Mouse (Mus musculus): ENCODE measurements around the gene Zan. TPM values are rescaled to one million over a fixed set of nuclear protein-coding genes. Genes with fewer than 3 reads are reported as not detected.

Zan gene
- polyA plus RNA-seq, 1 experiment: 0.01 TPM

DNA sequence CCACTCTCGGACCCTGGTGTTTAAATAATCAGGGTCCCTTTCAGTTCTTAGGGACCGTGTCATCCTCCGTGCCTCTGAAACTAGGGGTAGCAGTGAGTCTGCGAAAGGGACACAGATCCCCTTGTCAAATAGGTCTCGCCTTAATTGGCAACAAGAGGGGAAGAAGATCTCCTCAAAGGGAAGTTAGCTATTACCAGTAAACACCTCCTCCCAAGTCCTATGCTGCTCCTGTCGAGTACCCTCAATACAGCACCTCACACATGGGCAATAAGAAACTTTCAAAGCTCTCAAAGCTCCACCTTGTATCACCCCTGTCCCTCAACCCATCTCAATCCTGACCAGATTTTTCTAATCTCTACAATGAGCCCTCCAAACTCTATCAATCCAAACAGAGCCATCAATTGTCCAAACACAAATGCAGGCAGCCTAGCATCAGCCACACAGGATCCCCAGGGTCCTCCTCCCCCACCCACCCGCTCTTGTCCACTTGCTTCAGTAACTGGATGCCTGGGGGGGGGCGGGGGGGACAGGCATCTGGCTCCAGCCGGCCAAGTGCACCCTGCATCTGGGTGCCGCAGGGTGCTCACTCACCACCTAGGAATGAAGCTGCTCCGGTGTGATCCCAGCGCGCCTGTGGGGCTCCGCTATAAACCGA is 143.9 kb downstream of the Zan start:
- Histone ChIP-seq H3K36me3 (ENCODE audit: control insufficient read depth, insufficient read depth) (no peaks in the 10 kb centered on the region), H3K79me3 (ENCODE audit: low read depth) (no peaks in the 10 kb centered on the region), H3K27me3 (ENCODE audit: control insufficient read depth, insufficient read depth, insufficient read length) (no peaks in the 10 kb centered on the region), H3ac (ENCODE audit: control insufficient read depth, insufficient read length, low read depth) (peak overlapping the region; percentile 31), H3K79me2 (ENCODE audit: control insufficient read depth, insufficient read depth) (no peaks in the 10 kb centered on the region), H3K4me3 (ENCODE audit: insufficient read depth, poor library complexity, severe bottlenecking) (peak overlapping the region; percentile 56)
- no peak for TF ChIP-seq MYOD1 (IDR thresholded peaks at IDR 0.05; ENCODE audit: control insufficient read depth, insufficient read length, low read depth)
- no peak for TF ChIP-seq MYOG (IDR thresholded peaks at IDR 0.05; ENCODE audit: control insufficient read depth, extremely low read depth, insufficient read length)
- TF ChIP-seq FOSL1 (IDR thresholded peaks at IDR 0.05; ENCODE audit: insufficient read depth, low read length, poor library complexity, severe bottlenecking): no peak
- no peak for TF ChIP-seq USF1 (IDR thresholded peaks at IDR 0.05; ENCODE audit: low read depth)
- no peak for TF ChIP-seq CTCF (IDR thresholded peaks at IDR 0.05; ENCODE audit: control insufficient read depth, insufficient read depth, insufficient read length)
- TF ChIP-seq CEBPB (IDR thresholded peaks at IDR 0.05; ENCODE audit: low read depth): no peak
- TF ChIP-seq MAX (IDR thresholded peaks at IDR 0.05): no peak

DNA sequence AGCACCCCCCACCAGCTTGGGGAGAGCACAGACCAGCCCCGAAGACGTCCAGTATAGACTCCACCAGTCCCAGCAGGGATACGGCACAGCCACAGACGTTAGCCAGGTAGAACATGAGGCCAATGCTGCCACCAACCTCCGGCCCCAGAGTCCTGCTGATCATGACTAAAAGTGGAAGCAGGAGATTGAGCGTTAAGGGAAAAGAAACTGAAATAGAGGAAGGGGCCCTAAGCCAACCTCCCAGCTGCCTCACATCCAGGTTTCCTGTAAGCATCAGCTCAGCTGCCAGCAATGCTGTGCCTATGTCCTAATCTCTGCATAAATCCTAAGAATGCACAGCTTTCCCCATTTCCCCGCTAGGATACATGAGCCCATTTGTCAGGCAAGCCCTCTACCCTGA is 146.0 kb downstream of the Zan start:
- Histone ChIP-seq H3K79me2 (ENCODE audit: control insufficient read depth, insufficient read depth) (no peaks in the 10 kb centered on the region), H3K79me3 (ENCODE audit: low read depth) (no peaks in the 10 kb centered on the region), H3ac (ENCODE audit: control insufficient read depth, insufficient read length, low read depth) (no peak overlapping the region), H3K36me3 (ENCODE audit: control insufficient read depth, insufficient read depth) (no peaks in the 10 kb centered on the region), H3K4me3 (ENCODE audit: insufficient read depth, poor library complexity, severe bottlenecking) (no peak overlapping the region), H3K27me3 (ENCODE audit: control insufficient read depth, insufficient read depth, insufficient read length) (no peaks in the 10 kb centered on the region)
- TF ChIP-seq FOSL1 (IDR thresholded peaks at IDR 0.05; ENCODE audit: insufficient read depth, low read length, poor library complexity, severe bottlenecking) (no peak), USF1 (IDR thresholded peaks at IDR 0.05; ENCODE audit: low read depth) (no peak), CEBPB (IDR thresholded peaks at IDR 0.05; ENCODE audit: low read depth) (no peak), MYOD1 (IDR thresholded peaks at IDR 0.05; ENCODE audit: control insufficient read depth, insufficient read length, low read depth) (no peak), CTCF (IDR thresholded peaks at IDR 0.05; ENCODE audit: control insufficient read depth, insufficient read depth, insufficient read length) (no peak), MYOG (IDR thresholded peaks at IDR 0.05; ENCODE audit: control insufficient read depth, extremely low read depth, insufficient read length) (no peak), MAX (IDR thresholded peaks at IDR 0.05) (no peak)

Other genes starting within 250 kb of the Zan start
- gene Ache, start 189.5 kb downstream of the Zan start, polyA plus RNA-seq (2012; fragmentation: generic; extraction: Trizol): 0.06 TPM
- gene Ufsp1, start 182.4 kb downstream of the Zan start, polyA plus RNA-seq (2012; fragmentation: generic; extraction: Trizol): 10.6 TPM
- 130 TPM for gene Srrt, start 169.4 kb downstream of the Zan start, polyA plus RNA-seq (2012; fragmentation: generic; extraction: Trizol)
- gene Trip6, start 162.7 kb downstream of the Zan start, polyA plus RNA-seq (2012; fragmentation: generic; extraction: Trizol): 80.0 TPM
- gene Slc12a9, start 143.5 kb downstream of the Zan start, polyA plus RNA-seq (2012; fragmentation: generic; extraction: Trizol): 7.3 TPM
- gene Ephb4, start 127.0 kb downstream of the Zan start, polyA plus RNA-seq (2012; fragmentation: generic; extraction: Trizol): 25.2 TPM
- gene Pop7, start 25.5 kb upstream of the Zan start, polyA plus RNA-seq (2012; fragmentation: generic; extraction: Trizol): 63.5 TPM
- gene Gigyf1, start 41.5 kb upstream of the Zan start, polyA plus RNA-seq (2012; fragmentation: generic; extraction: Trizol): 6.9 TPM
- gene Epo, start 56.2 kb upstream of the Zan start, polyA plus RNA-seq (2012; fragmentation: generic; extraction: Trizol): not detected
- 672 TPM for gene Gnb2, start 56.4 kb upstream of the Zan start, polyA plus RNA-seq (2012; fragmentation: generic; extraction: Trizol)
- not detected for gene Actl6b, start 76.5 kb upstream of the Zan start, polyA plus RNA-seq (2012; fragmentation: generic; extraction: Trizol)
- 0.14 TPM for gene Tfr2, start 92.8 kb upstream of the Zan start, polyA plus RNA-seq (2012; fragmentation: generic; extraction: Trizol)
- 28.6 TPM for gene Mospd3, start 124.0 kb upstream of the Zan start, polyA plus RNA-seq (2012; fragmentation: generic; extraction: Trizol)
- gene Pcolce, start 136.7 kb upstream of the Zan start, polyA plus RNA-seq (2012; fragmentation: generic; extraction: Trizol): 651 TPM
- gene Fbxo24, start 151.9 kb upstream of the Zan start, polyA plus RNA-seq (2012; fragmentation: generic; extraction: Trizol): 0.29 TPM
- gene Lrch4, start 152.1 kb upstream of the Zan start, polyA plus RNA-seq (2012; fragmentation: generic; extraction: Trizol): 27.5 TPM
- gene Gm20605, start 152.1 kb upstream of the Zan start, polyA plus RNA-seq (2012; fragmentation: generic; extraction: Trizol): 5.0 TPM
- 4.4 TPM for gene Sap25, start 164.3 kb upstream of the Zan start, polyA plus RNA-seq (2012; fragmentation: generic; extraction: Trizol)
- 0.05 TPM for gene Irs3, start 168.7 kb upstream of the Zan start, polyA plus RNA-seq (2012; fragmentation: generic; extraction: Trizol)
- 15.6 TPM for gene Agfg2, start 207.7 kb upstream of the Zan start, polyA plus RNA-seq (2012; fragmentation: generic; extraction: Trizol)